Mouse (Mus musculus) cortical plate, adult 2 months (tissue): ENCODE data around the gene Crhr2.

ENCODE experiments used
- CTCF ChIP-seq: fragments of 200-500 bp; IDR thresholded peaks from 2 replicates; pipeline ENCODE4 v1.5.1; 2011; ENCODE audit warnings: mild to moderate bottlenecking, control low read depth, low read length; ENCODE audit not compliant: insufficient read depth; ENCODE audit errors: extremely low read depth
- POLR2A ChIP-seq: fragments of 200-500 bp; IDR thresholded peaks from 2 replicates; pipeline ENCODE4 v1.6.1; 2011; ENCODE audit warnings: mild to moderate bottlenecking, low read length, control low read depth; ENCODE audit not compliant: insufficient read depth; ENCODE audit errors: extremely low read depth

DNA sequence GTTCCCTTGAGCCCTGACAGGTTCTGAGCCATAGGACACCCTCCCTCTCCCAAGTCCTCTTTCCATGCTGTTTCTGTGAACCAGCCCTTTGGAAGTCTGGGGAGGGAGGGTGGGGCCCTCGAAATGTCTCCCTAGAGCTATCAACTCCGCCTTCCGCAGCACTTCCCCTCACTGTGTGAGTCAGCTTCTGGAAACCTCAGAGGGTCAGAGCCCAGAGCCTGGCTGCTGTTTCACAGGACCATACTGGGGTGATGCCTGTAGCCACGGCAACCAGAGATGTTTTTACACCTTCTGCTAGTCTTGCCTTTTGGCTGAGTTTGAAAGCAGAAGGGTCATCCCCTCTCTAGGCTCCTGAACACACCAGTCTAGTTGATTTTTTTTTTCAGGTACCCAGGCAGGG lies 9.8 kb downstream of the Crhr2 start:
- TF ChIP-seq CTCF (no peak), POLR2A (no peak)
